Mouse (Mus musculus) ES-E14 (cell line): ENCODE measurements around the gene 1190005I06Rik. TPM values are rescaled to one million over a fixed set of nuclear protein-coding genes. Genes with fewer than 3 reads are reported as not detected.

Source experiments
- DNase-seq: peaks from one replicate; pipeline ENCODE4 v3.0.0-alpha.2; 2013; ENCODE audit warnings: low read depth, low spot score
- H3K27ac ChIP-seq: 2 replicates; pipeline ENCODE4 v1.5.1; 2012; ENCODE audit warnings: low read depth, mild to moderate bottlenecking, low read length, moderate library complexity, mixed read lengths; ENCODE audit not compliant: poor library complexity, insufficient read depth, severe bottlenecking
- H3K36me3 ChIP-seq: 2 replicates; pipeline ENCODE4 v1.6.1; 2012; ENCODE audit warnings: mild to moderate bottlenecking, low read length, moderate library complexity, mixed read lengths; ENCODE audit not compliant: control insufficient read depth, poor library complexity, insufficient read depth, severe bottlenecking
- H3K4me1 ChIP-seq, 2 experiments: fragments of 150-350 bp in 1 of 2; sonication (generic) in 1 of 2; 2 replicates each; pipeline ENCODE4 v1.6.1; 2012; ENCODE audit warnings: low read length in 2 of 2, mild to moderate bottlenecking in 1 of 2, mixed read lengths in 1 of 2; ENCODE audit not compliant: control insufficient read depth in 2 of 2, insufficient read depth in 2 of 2, poor library complexity in 1 of 2
- H3K4me3 ChIP-seq, 2 experiments: fragments of 150-350 bp in 1 of 2; sonication (generic) in 1 of 2; 2 replicates each; pipeline ENCODE4 v1.5.1; 2012; ENCODE audit warnings: low read length in 2 of 2, low read depth in 1 of 2, mild to moderate bottlenecking in 1 of 2, mixed read lengths in 1 of 2; ENCODE audit not compliant: insufficient read depth in 1 of 2, poor library complexity in 1 of 2, severe bottlenecking in 1 of 2
- H3K9ac ChIP-seq: 2 replicates; pipeline ENCODE4 v1.6.1; 2012; ENCODE audit warnings: low read depth, mild to moderate bottlenecking, low read length, mixed read lengths; ENCODE audit not compliant: poor library complexity, insufficient read depth, severe bottlenecking
- H3K9me3 ChIP-seq: fragments of 150-350 bp; sonication (generic); 2 replicates; pipeline ENCODE4 v1.6.1; 2012; ENCODE audit warnings: low read depth, mild to moderate bottlenecking, low read length; ENCODE audit not compliant: control insufficient read depth, insufficient read depth
- CHD2 ChIP-seq: IDR thresholded peaks from 2 replicates; pipeline ENCODE4 v1.6.1; 2014; ENCODE audit warnings: mild to moderate bottlenecking, low read depth, low read length, inconsistent platforms
- HCFC1 ChIP-seq: IDR thresholded peaks from 2 replicates; pipeline ENCODE4 v1.6.1; 2012; ENCODE audit warnings: low read length, inconsistent platforms, borderline replicate concordance; ENCODE audit not compliant: insufficient read depth
- MAFK ChIP-seq: IDR thresholded peaks from 2 replicates; pipeline ENCODE4 v1.6.1; 2014; ENCODE audit warnings: mild to moderate bottlenecking, low read depth, low read length, inconsistent platforms; ENCODE audit not compliant: insufficient read depth
- ZC3H11A ChIP-seq: IDR thresholded peaks from 2 replicates; pipeline ENCODE4 v1.6.1; 2012; ENCODE audit warnings: low read depth, mild to moderate bottlenecking, inconsistent platforms, low read length, borderline replicate concordance
- ZNF384 ChIP-seq: IDR thresholded peaks from 2 replicates; pipeline ENCODE4 v1.6.1; 2012; ENCODE audit warnings: low read depth, low read length, inconsistent platforms
- in situ Hi-C, 2 experiments: fragments of 600-800 bp; cut with MboI; formaldehyde crosslinking; loops; one replicate each; pipeline ENCODE4 v1.15.1; 2025; ENCODE audit warnings: low sequenced_read_pairs in 2 of 2, inconsistent platforms in 1 of 2; ENCODE audit not compliant: unreplicated experiment in 2 of 2
- total RNA-seq: library from RNA; depleted of rRNA; stranded (reverse); fragments of 300-350 nt; gene quantifications from 2 replicates; pipeline ENCODE4 v1.2.3, GENCODE M21; 2012

Gene 1190005I06Rik
- total RNA-seq, 1 experiment, result 21.8 TPM

GRCm38 (mm10) chr8:120569939-120570715 lies 77.3 kb downstream of the 1190005I06Rik start:
- Histone ChIP-seq H3K36me3 (peaks cover 97% of the 10 kb centered on the region), H3K27ac (no peak overlapping the region), H3K4me1 (peaks cover 0 to 30% of the 10 kb centered on the region in 2 experiments; a peak in 3 of 4 replicates), H3K9me3 (no peaks in the 10 kb centered on the region), H3K4me3 (no peak overlapping the region), H3K9ac (no peak overlapping the region)
- in situ Hi-C loops, result no loop called here
- TF ChIP-seq MAFK, result no peak
- 0 out of 2 replicates have a peak, but pooled peaks have one; percentile 39 for TF ChIP-seq ZC3H11A
- TF ChIP-seq CHD2, result no peak
- DNase-seq, result peak; percentile 70

DNA sequence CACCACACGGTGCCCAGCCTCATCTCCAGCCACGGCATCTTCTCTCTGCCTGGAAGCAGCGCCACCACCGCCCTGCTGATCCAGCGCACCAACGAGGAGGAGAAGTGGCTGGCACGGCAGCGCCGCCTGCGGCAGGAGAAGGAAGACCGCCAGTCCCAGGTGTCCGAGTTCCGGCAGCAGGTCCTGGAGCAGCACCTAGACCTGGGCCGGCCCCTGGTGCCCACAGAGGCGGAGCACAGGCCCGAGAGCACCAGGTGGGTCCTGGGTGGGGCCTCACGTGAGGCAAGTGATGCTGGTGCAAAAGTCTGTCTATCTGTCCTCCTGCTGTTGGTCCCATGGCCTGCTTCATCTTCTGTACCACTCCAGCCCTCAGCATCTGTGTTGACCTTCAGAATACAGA lies 78.3 kb downstream of the 1190005I06Rik start:
- Histone ChIP-seq H3K4me3 (no peak overlapping the region), H3K27ac (no peak overlapping the region), H3K4me1 (peaks cover 2 to 32% of the 10 kb centered on the region in 2 experiments; a peak in 3 of 4 replicates), H3K36me3 (peaks cover 94% of the 10 kb centered on the region), H3K9ac (no peak overlapping the region), H3K9me3 (no peaks in the 10 kb centered on the region)
- in situ Hi-C loops, result no loop called here
- no peak for TF ChIP-seq HCFC1
- no peak for DNase-seq

GRCm38 (mm10) chr8:120568164-120568798 lies 79.2 kb downstream of the 1190005I06Rik start:
- peaks cover 94% of the 10 kb centered on the region for H3K36me3 ChIP-seq
- no peak for TF ChIP-seq CHD2
- TF ChIP-seq HCFC1, result no peak
- TF ChIP-seq ZNF384, result no peak
- no peak for TF ChIP-seq ZC3H11A
- no peak for TF ChIP-seq MAFK
- DNase-seq, result no peak
- H3K4me3 ChIP-seq, result peak overlapping the region; percentile 3 to 4; a peak in 1 of 4 replicates
- in situ Hi-C loops, result no loop called here
- H3K27ac ChIP-seq, result no peak overlapping the region
- H3K9ac ChIP-seq, result no peak overlapping the region
- no peaks in the 10 kb centered on the region for H3K9me3 ChIP-seq
- H3K4me1 ChIP-seq, result peaks cover 2 to 29% of the 10 kb centered on the region in 2 experiments; a peak in 3 of 4 replicates

DNA sequence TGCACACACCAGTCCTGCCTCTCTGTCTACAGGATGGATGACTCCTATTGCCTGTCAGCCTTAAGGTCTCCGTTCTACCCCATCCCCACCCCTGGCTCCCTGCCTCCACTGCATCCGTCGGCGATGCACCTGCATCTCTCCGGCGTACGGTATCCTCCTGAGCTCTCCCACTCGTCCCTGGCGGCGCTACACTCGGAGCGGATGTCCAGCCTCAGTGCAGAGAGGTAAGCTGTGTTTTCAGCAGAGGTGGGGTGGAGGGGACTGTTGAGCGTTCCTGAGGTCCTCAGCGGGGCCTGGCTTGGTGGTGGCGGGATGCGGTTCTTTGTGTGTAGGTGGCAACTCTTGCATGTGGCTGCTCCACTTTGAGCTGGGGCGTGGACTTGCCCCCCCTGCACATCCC lies 79.7 kb downstream of the 1190005I06Rik start:
- H3K36me3 ChIP-seq, result peaks cover 94% of the 10 kb centered on the region
- no peak overlapping the region for H3K9ac ChIP-seq
- no peaks in the 10 kb centered on the region for H3K9me3 ChIP-seq
- no peak for TF ChIP-seq MAFK
- no peak for TF ChIP-seq ZC3H11A
- TF ChIP-seq CHD2, result no peak
- no peak for TF ChIP-seq ZNF384
- TF ChIP-seq HCFC1, result no peak
- H3K4me1 ChIP-seq, result peaks cover 2 to 32% of the 10 kb centered on the region in 2 experiments; a peak in 3 of 4 replicates
- in situ Hi-C loops, result no loop called here
- no peak for DNase-seq
- peak overlapping the region; percentile 3 to 4; a peak in 1 of 4 replicates for H3K4me3 ChIP-seq
- no peak overlapping the region for H3K27ac ChIP-seq
